Mouse (Mus musculus): Measurements from ENCODE around the gene Ppp1r15a. TPM values are rescaled to one million over a fixed set of nuclear protein-coding genes. Genes with fewer than 3 reads are reported as not detected.

The Ppp1r15a gene
- total RNA-seq (2012; rRNA removed) = 11.7 and 12.0 TPM in 2 replicates
- total RNA-seq (2014; rRNA removed) = 12.5 and 13.9 TPM in 2 replicates
- 31.8 and 37.1 TPM in 2 replicates for polyA plus RNA-seq (2012; ENCODE audit: insufficient read length, low read depth)

DNA sequence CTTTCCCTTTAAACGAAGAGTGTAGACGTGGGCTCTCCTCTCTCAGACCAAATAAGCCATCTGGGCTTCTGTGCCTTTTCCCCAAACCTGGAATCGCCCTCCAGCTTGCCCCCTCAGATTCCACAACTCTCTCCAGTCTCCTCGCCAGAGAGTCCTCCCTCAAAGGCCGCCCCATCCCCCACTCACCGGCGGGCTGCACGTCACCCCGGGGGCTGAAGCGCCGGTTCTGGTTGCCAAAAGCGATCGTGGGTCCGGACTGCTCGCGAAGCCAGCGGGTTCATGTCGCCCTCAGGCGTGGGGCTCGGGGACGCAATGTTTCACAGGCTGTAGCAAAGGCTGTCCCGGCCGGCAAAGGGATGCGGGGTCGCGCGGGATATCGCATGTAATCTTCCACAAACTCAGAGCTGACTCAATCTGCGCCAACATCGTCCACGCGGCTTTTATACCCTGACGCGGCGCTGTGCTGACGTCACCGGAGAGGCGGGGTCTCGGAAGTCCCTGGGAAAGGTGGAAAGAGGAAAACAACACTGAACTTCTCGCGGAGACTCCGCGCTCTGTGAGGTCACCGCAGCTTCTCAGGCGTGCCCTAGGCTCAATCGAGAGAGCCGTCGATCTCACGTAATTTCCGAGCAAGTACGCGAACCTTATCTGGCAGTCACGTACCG is at the start of gene Ppp1r15a, which contains the start of gene Plekha4:
TSS of gene Ppp1r15a (minus strand) at position 460 of the 665 bp plus-strand sequence.
TSS of gene Plekha4 (plus strand) at position 522 of the 665 bp plus-strand sequence.
- peak; percentile 99 for TF ChIP-seq POLR2A (IDR thresholded peaks at IDR 0.05; ENCODE audit: low read depth, low read length)
- no peak for TF ChIP-seq PAX5 (IDR thresholded peaks at IDR 0.05; ENCODE audit: low read length)
- peak; percentile 85 for TF ChIP-seq ELF1 (IDR thresholded peaks at IDR 0.05; ENCODE audit: low read depth, low read length)
- TF ChIP-seq ETS1 (conservative IDR thresholded peaks at IDR 0.05; ENCODE audit: low read depth, low read length) = peak; percentile 48; the same call in 1 of the 2 replicates
- peak; percentile 20; the same call in 1 of the 2 replicates for TF ChIP-seq MYC (IDR thresholded peaks at IDR 0.05; ENCODE audit: low read depth, low read length)
- TF ChIP-seq JUN (IDR thresholded peaks at IDR 0.05; ENCODE audit: insufficient read depth, low read depth, low read length) = no peak
- 0 out of 2 replicates have a peak, but pooled peaks have one; percentile 11 for TF ChIP-seq KAT2A (IDR thresholded peaks at IDR 0.05; ENCODE audit: insufficient replicate concordance, low read length)
- TF ChIP-seq RAD21 (IDR thresholded peaks at IDR 0.05; ENCODE audit: low read depth, low read length) = no peak
- peak; percentile 68 for TF ChIP-seq TCF12 (IDR thresholded peaks at IDR 0.05; ENCODE audit: low read depth, low read length)
- TF ChIP-seq CHD1 (IDR thresholded peaks at IDR 0.05; ENCODE audit: low read depth, low read length) = no peak
- peak; percentile 91 for TF ChIP-seq ZMIZ1 (IDR thresholded peaks at IDR 0.05; ENCODE audit: low read depth, low read length)
- no peak for TF ChIP-seq GABPA (IDR thresholded peaks at IDR 0.05; ENCODE audit: insufficient replicate concordance, low read depth, low read length)
- TF ChIP-seq MEF2A (IDR thresholded peaks at IDR 0.05; ENCODE audit: borderline replicate concordance, low read depth, low read length) = no peak
- peak; percentile 95 for TF ChIP-seq NELFE (IDR thresholded peaks at IDR 0.05; ENCODE audit: low read depth, low read length)
- no peak for TF ChIP-seq MAX (IDR thresholded peaks at IDR 0.05; ENCODE audit: low read length)
- no peak for TF ChIP-seq SMC3 (IDR thresholded peaks at IDR 0.05; ENCODE audit: low read depth, low read length)
- no peak; the same call in 1 of the 2 replicates for TF ChIP-seq JUND (conservative IDR thresholded peaks at IDR 0.05; ENCODE audit: low read depth, low read length)
- no peak for TF ChIP-seq EP300 (IDR thresholded peaks at IDR 0.05; ENCODE audit: low read length)
- peak; percentile 55 for TF ChIP-seq HCFC1 (IDR thresholded peaks at IDR 0.05; ENCODE audit: low read depth, low read length)
- TF ChIP-seq IRF4 (IDR thresholded peaks at IDR 0.05; ENCODE audit: low read depth, low read length) = peak; percentile 60
- peak; percentile 90; the same call in 1 of the 2 replicates for TF ChIP-seq POLR2AphosphoS2 (IDR thresholded peaks at IDR 0.05; ENCODE audit: low read depth, low read length)
- peak; percentile 39; the same call in 1 of the 2 replicates for TF ChIP-seq NRF1 (IDR thresholded peaks at IDR 0.05; ENCODE audit: low read depth, low read length)
- TF ChIP-seq UBTF (IDR thresholded peaks at IDR 0.05; ENCODE audit: low read depth, low read length) = peak; percentile 56
- TF ChIP-seq RCOR1 (conservative IDR thresholded peaks at IDR 0.05; ENCODE audit: low read depth, low read length) = no peak
- TF ChIP-seq MAFK (IDR thresholded peaks at IDR 0.05; ENCODE audit: insufficient replicate concordance, low read length) = no peak
- TF ChIP-seq ZKSCAN1 (IDR thresholded peaks at IDR 0.05; ENCODE audit: borderline replicate concordance, low read depth, low read length) = no peak
- peak; percentile 80 for TF ChIP-seq CHD2 (IDR thresholded peaks at IDR 0.05; ENCODE audit: low read length)
- no peak; the same call in 1 of the 2 replicates for TF ChIP-seq SIN3A (IDR thresholded peaks at IDR 0.05; ENCODE audit: low read length)
- peak; percentile 97 for TF ChIP-seq TBP (conservative IDR thresholded peaks at IDR 0.05; ENCODE audit: low read depth, low read length)
- no peak for TF ChIP-seq CTCF (conservative IDR thresholded peaks at IDR 0.05 in 1 of 2, IDR thresholded peaks at IDR 0.05 in 1 of 2; ENCODE audit: low read depth in 2 of 2, low read length in 2 of 2)
- no peak for TF ChIP-seq MAZ (IDR thresholded peaks at IDR 0.05; ENCODE audit: low read depth, low read length)
- no peak for TF ChIP-seq USF1 (IDR thresholded peaks at IDR 0.05; ENCODE audit: low read depth, low read length)
- TF ChIP-seq ZNF384 (IDR thresholded peaks at IDR 0.05; ENCODE audit: low read depth, low read length) = no peak
- peak; percentile 78 for TF ChIP-seq BHLHE40 (IDR thresholded peaks at IDR 0.05; ENCODE audit: low read depth, low read length)
- no peak for TF ChIP-seq E2F4 (IDR thresholded peaks at IDR 0.05; ENCODE audit: insufficient replicate concordance, low read depth, low read length)
- no peak for TF ChIP-seq ZC3H11A (IDR thresholded peaks at IDR 0.05; ENCODE audit: low read depth, low read length)
- TF ChIP-seq USF2 (conservative IDR thresholded peaks at IDR 0.05; ENCODE audit: low read depth, low read length) = no peak
- no peak; the same call in 1 of the 2 replicates for TF ChIP-seq MXI1 (IDR thresholded peaks at IDR 0.05; ENCODE audit: low read depth, low read length)
- Histone ChIP-seq H3K27me3 (replicated peaks) (peaks cover 18% of the 10 kb centered on the region), H3K4me3 (replicated peaks in 1 of 3; ENCODE audit: low read depth in 2 of 3, low read length in 2 of 3, poor library complexity in 1 of 3) (peak within 1 kb of the TSS; percentile 59 to 92 (median 88)), H3K4me2 (ENCODE audit: insufficient read depth, low read depth, poor library complexity, severe bottlenecking) (peak within 1 kb of the TSS; percentile 71), H3K36me3 (replicated peaks in 1 of 2; ENCODE audit: control insufficient read depth in 1 of 2, insufficient read depth in 1 of 2, low read length in 1 of 2) (peaks cover 19 to 29% of the 10 kb centered on the region in 2 experiments), H3K9me3 (replicated peaks; ENCODE audit: low read length) (no peaks in the 10 kb centered on the region), H3K9ac (ENCODE audit: insufficient read depth, low read depth) (peak within 1 kb of the TSS; percentile 81), H3K4me1 (ENCODE audit: control insufficient read depth in 1 of 2, insufficient read depth in 2 of 2) (peaks cover 8 to 45% of the 10 kb centered on the region in 2 experiments), H3K79me2 (replicated peaks; ENCODE audit: control insufficient read depth, extremely low read depth, insufficient read depth, poor library complexity, severe bottlenecking) (peaks cover 24% of the 10 kb centered on the region), H3K27ac (ENCODE audit: insufficient read depth, low read depth) (peak within 1 kb of the TSS; percentile 75)
- peak; percentile 95 for DNase-seq (ENCODE audit: extremely low read depth)
- dilution Hi-C loops (cut with MboI; ENCODE audit: extremely low pct_ligation_motif_present, extremely low pct_unique_long_range_greater_than_20kb, low sequenced_read_pairs) (no loop called here), in situ Hi-C loops (cut with MboI; ENCODE audit: low pct_ligation_motif_present, low pct_unique_long_range_greater_than_20kb, low sequenced_read_pairs) (loop anchor here (10.0 kb wide), 1 partner anchor 59 kb away; no protein-coding TSS in a partner anchor)

Data from CH12.LX (cell line).